Mouse (Mus musculus): ENCODE data around the gene Pigv.

DNA sequence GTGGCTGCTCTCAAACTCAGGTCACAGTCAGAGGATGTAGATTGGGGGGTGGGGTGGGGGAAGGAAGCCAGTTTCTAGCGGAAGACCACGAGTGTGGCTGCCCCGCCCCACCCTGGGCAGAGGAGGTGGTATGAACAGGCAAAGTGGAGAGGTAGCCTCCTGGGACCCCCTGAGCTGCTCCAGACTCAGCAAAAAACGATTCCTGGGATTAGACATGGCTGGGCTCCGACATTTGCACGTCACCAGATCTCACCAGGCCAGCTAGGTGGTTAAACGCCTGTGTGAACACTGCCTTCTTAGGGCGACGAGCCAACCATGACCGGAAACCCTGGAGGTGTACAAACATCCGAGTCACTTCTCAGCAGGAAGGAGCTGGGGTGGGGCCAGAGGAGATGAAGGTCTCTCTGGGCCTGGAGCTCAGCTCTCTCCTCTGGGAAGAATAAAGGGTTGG is 46.8 kb downstream of the Pigv start:
- no peak for TF ChIP-seq POLR2A (IDR thresholded peaks at IDR 0.05; ENCODE audit: control insufficient read depth in 1 of 2, insufficient read depth in 1 of 2, low read depth in 1 of 2, low read length in 2 of 2, poor library complexity in 1 of 2)
- no peak for TF ChIP-seq E2F4 (IDR thresholded peaks at IDR 0.05; ENCODE audit: borderline replicate concordance, low read depth, low read length)
- no peak for TF ChIP-seq ETS1 (IDR thresholded peaks at IDR 0.05; ENCODE audit: low read depth, low read length)
- no peak for TF ChIP-seq MEF2A (IDR thresholded peaks at IDR 0.05; ENCODE audit: extremely low read depth, insufficient replicate concordance, low read depth, low read length, poor library complexity, severe bottlenecking)
- TF ChIP-seq BHLHE40 (IDR thresholded peaks at IDR 0.05; ENCODE audit: borderline replicate concordance, low read depth, low read length), result no peak
- TF ChIP-seq TAL1 (IDR thresholded peaks at IDR 0.05; ENCODE audit: low read length), result no peak
- no peak for TF ChIP-seq RAD21 (IDR thresholded peaks at IDR 0.05; ENCODE audit: low read depth, low read length)
- no peak for TF ChIP-seq POLR2AphosphoS2 (IDR thresholded peaks at IDR 0.05; ENCODE audit: low read length)
- no peak for TF ChIP-seq HCFC1 (IDR thresholded peaks at IDR 0.05; ENCODE audit: low read depth, low read length)
- TF ChIP-seq CTCF (IDR thresholded peaks at IDR 0.05 in 2 of 3, conservative IDR thresholded peaks at IDR 0.05 in 1 of 3; ENCODE audit: control insufficient read depth in 1 of 3, insufficient read depth in 1 of 3, low read depth in 2 of 3, low read length in 3 of 3, poor library complexity in 1 of 3, severe bottlenecking in 1 of 3), result no peak
- no peak for TF ChIP-seq ZC3H11A (IDR thresholded peaks at IDR 0.05; ENCODE audit: low read depth, low read length)
- no peak for TF ChIP-seq SMC3 (IDR thresholded peaks at IDR 0.05; ENCODE audit: low read depth, low read length)
- TF ChIP-seq UBTF (IDR thresholded peaks at IDR 0.05; ENCODE audit: borderline replicate concordance, insufficient read depth, low read depth, low read length), result no peak
- no peak for TF ChIP-seq EP300 (IDR thresholded peaks at IDR 0.05; ENCODE audit: low read depth in 1 of 2, low read length in 2 of 2)
